Mouse (Mus musculus): ENCODE data around the gene Ghitm. TPM values are rescaled to one million over a fixed set of nuclear protein-coding genes. Genes with fewer than 3 reads are reported as not detected.
"Not testable (repeated sequence)": the region's sequence is repeated elsewhere in the genome, so short reads cannot be mapped to it uniquely, and the experiment has no call there.

Ghitm gene
- polyA plus RNA-seq, 1 experiment from 2014 or later: 196 TPM

DNA sequence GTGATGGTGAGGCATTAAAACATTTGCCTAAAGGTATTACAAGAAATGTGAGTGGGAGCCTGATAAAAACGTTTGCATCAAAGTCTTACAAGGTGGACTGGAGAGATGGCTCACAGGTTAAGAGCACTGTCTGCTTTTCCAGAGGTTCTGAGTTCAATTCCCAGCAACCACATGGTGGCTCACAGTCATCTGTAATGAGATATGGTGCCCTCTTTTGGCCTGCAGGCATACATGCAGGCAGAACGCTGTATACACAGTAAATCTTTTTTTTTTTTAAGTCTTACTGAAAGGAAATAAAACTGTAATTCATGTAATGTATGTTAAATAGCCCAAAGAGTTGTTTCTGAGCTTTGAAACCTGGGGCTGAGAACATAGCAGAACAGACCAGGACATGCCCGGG is 2.5 kb upstream of the Ghitm start:
- H3K9me3 ChIP-seq (ENCODE audit: control insufficient read depth, low read length); H3K4me3 ChIP-seq (ENCODE audit: low read depth, low read length); H3K36me3 ChIP-seq (ENCODE audit: control insufficient read depth, insufficient read depth, low read length); ATAC-seq (replicated peaks; ENCODE audit: low FRiP score); H3K4me2 ChIP-seq (ENCODE audit: low read depth, low read length, severe bottlenecking); H3K4me1 ChIP-seq (replicated peaks; ENCODE audit: control insufficient read depth, insufficient read depth, low read length); H3K27me3 ChIP-seq (ENCODE audit: control insufficient read depth, insufficient read depth, low read length); H3K27ac ChIP-seq (ENCODE audit: low read depth, low read length); DNase-seq (ENCODE audit: low spot score); H3K9ac ChIP-seq (ENCODE audit: low read length): not testable (repeated sequence)
- 86% methylated on average over 2 of the region's 3 CpGs for whole genome bisulfite sequencing

DNA sequence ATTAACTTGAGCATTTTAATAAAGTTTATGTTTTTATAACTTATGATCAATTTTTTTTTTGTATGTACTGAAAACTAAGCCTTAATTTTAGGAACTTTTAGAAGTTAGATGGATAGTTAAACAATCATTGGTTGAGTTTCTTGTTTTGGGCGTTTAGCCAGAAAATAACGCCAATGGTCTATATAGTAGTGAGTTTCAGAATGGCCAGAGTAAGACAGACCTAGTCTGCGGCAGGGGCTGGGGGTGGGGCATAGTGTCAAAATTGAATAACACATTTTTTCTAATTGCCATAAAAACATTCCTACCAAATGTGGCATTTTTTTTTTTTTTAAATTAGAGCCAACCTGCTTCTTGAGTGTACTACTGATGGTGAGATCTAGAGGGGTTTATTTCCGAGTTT is 1.0 kb upstream of the Ghitm start:
- Histone ChIP-seq H3K36me3 (ENCODE audit: control insufficient read depth, insufficient read depth, low read length) (no peaks in the 10 kb centered on the region; the same call in 1 of the 2 replicates), H3K4me2 (ENCODE audit: low read depth, low read length, severe bottlenecking) (no peak overlapping the region), H3K9ac (ENCODE audit: low read length) (no peak overlapping the region), H3K27me3 (ENCODE audit: control insufficient read depth, insufficient read depth, low read length) (no peaks in the 10 kb centered on the region), H3K9me3 (ENCODE audit: control insufficient read depth, low read length) (no peaks in the 10 kb centered on the region), H3K4me1 (replicated peaks; ENCODE audit: control insufficient read depth, insufficient read depth, low read length) (no peaks in the 10 kb centered on the region), H3K27ac (ENCODE audit: low read depth, low read length) (no peak overlapping the region), H3K4me3 (ENCODE audit: low read depth, low read length) (no peak overlapping the region)
- no peak for ATAC-seq (replicated peaks; ENCODE audit: low FRiP score)
- WGBS: 84% methylated on average over 4 of the region's 4 CpGs
- no peak for DNase-seq (ENCODE audit: low spot score)

DNA sequence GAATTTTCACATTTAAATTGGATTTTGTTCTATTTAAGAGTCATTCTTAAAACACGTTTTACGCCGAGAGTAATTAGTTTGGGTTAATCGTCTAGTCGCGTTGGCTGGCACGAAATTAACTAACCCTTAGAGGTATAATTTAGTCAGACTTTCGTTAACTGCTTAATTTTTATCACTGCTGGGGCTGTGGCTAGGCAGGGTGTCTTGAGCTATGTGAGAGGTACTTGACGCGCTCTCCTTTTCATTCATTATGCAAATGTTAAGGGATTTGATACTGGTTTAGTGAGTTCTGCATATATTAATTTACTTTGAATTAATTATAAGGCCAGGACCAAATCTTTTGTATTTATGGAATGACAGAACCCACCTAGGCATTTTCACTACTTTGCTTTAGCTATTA is 599 bp upstream of the Ghitm start:
- 3% methylated on average over 10 of the region's 10 CpGs for WGBS
- H3K27me3 ChIP-seq (ENCODE audit: control insufficient read depth, insufficient read depth, low read length): no peaks in the 10 kb centered on the region
- H3K27ac ChIP-seq (ENCODE audit: low read depth, low read length): no peak overlapping the region
- ATAC-seq (replicated peaks; ENCODE audit: low FRiP score) (peak; percentile 64), DNase-seq (ENCODE audit: low spot score) (no peak)
- no peaks in the 10 kb centered on the region; the same call in 1 of the 2 replicates for H3K36me3 ChIP-seq (ENCODE audit: control insufficient read depth, insufficient read depth, low read length)
- peak overlapping the region; percentile 47 for H3K9ac ChIP-seq (ENCODE audit: low read length)
- H3K4me3 ChIP-seq (ENCODE audit: low read depth, low read length): peak overlapping the region; percentile 83
- no peaks in the 10 kb centered on the region for H3K9me3 ChIP-seq (ENCODE audit: control insufficient read depth, low read length)
- peak overlapping the region; percentile 60 for H3K4me2 ChIP-seq (ENCODE audit: low read depth, low read length, severe bottlenecking)
- H3K4me1 ChIP-seq (replicated peaks; ENCODE audit: control insufficient read depth, insufficient read depth, low read length): no peaks in the 10 kb centered on the region

DNA sequence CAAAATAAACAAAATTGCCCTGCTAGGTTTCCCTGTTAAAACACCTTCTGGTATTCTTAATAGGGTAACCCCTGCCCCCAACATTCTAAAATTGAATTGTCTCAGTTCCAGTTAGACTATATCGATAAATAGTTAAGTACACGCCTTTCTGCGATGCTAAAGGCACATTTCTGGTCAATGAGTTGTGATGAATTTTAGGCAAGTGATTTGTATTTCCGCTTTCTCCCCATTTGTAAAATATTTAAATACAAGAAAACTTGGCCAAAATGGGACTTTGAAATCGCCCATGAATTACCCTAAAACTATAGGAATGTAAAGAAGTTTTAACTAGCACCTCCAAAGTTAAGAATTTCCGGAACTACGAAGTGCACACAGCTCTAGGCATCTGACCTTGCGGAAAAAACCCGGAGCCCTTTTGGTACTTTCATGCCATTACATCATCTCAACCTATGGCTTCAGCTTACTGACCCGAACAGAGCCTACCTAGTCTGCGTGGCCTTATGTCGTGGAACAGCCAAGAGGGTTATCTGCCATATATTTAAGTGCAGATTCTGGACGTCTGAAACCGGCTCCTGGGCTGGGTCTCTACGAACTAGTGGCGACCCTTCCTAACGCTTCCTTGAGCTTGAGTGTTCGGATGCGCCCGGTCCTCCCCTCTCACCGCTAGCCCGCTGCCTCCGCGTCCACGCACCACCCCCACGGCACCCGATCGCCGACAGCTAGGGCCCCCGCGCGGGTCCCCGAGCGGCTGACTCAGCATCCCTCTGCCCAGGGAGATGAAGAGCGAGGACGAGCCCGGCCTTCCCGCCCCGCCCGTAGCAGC is 557 bp downstream of the Ghitm start:
- Histone ChIP-seq H3K4me1 (replicated peaks; ENCODE audit: control insufficient read depth, insufficient read depth, low read length) (no peaks in the 10 kb centered on the region), H3K4me2 (ENCODE audit: low read depth, low read length, severe bottlenecking) (peak overlapping the region; percentile 68), H3K9me3 (ENCODE audit: control insufficient read depth, low read length) (no peaks in the 10 kb centered on the region), H3K4me3 (ENCODE audit: low read depth, low read length) (peak overlapping the region; percentile 83), H3K9ac (ENCODE audit: low read length) (peak overlapping the region; percentile 83), H3K27ac (ENCODE audit: low read depth, low read length) (peak overlapping the region; percentile 66; the same call in 1 of the 2 replicates), H3K27me3 (ENCODE audit: control insufficient read depth, insufficient read depth, low read length) (no peaks in the 10 kb centered on the region), H3K36me3 (ENCODE audit: control insufficient read depth, insufficient read depth, low read length) (no peaks in the 10 kb centered on the region; the same call in 1 of the 2 replicates)
- WGBS: 2% methylated on average over 40 of the region's 40 CpGs
- ATAC-seq (replicated peaks; ENCODE audit: low FRiP score) (no peak; the same call in 1 of the 2 replicates), DNase-seq (ENCODE audit: low spot score) (peak; percentile 51)

DNA sequence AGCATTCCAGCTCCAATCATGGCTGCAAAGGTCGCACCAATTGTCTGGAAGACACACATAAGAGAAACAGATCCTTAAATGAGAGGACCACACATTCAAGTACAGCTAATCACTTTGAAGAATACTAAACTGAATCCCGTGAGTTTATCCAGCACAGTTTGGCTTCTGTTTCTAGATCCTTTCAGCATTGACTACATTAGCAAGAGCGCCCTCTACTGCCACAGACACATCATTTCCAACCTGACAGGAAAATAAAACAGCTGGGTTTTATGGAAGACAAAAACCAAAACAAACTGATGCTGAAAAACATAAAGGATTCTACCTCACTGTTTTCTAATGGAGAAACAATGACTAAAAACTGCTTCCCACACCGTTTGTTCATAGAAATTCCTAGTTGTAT is 7.4 kb downstream of the Ghitm start:
- 51% methylated on average over 4 of the region's 4 CpGs for WGBS
- DNase-seq (ENCODE audit: low spot score): no peak
- H3K4me1 ChIP-seq (replicated peaks; ENCODE audit: control insufficient read depth, insufficient read depth, low read length): no peaks in the 10 kb centered on the region
- no peak overlapping the region for H3K4me2 ChIP-seq (ENCODE audit: low read depth, low read length, severe bottlenecking)
- H3K4me3 ChIP-seq (ENCODE audit: low read depth, low read length): no peak overlapping the region
- no peaks in the 10 kb centered on the region for H3K27me3 ChIP-seq (ENCODE audit: control insufficient read depth, insufficient read depth, low read length)
- no peak for ATAC-seq (replicated peaks; ENCODE audit: low FRiP score)
- H3K27ac ChIP-seq (ENCODE audit: low read depth, low read length): no peak overlapping the region
- no peak overlapping the region for H3K9ac ChIP-seq (ENCODE audit: low read length)
- no peaks in the 10 kb centered on the region for H3K9me3 ChIP-seq (ENCODE audit: control insufficient read depth, low read length)
- no peaks in the 10 kb centered on the region; the same call in 1 of the 2 replicates for H3K36me3 ChIP-seq (ENCODE audit: control insufficient read depth, insufficient read depth, low read length)

DNA sequence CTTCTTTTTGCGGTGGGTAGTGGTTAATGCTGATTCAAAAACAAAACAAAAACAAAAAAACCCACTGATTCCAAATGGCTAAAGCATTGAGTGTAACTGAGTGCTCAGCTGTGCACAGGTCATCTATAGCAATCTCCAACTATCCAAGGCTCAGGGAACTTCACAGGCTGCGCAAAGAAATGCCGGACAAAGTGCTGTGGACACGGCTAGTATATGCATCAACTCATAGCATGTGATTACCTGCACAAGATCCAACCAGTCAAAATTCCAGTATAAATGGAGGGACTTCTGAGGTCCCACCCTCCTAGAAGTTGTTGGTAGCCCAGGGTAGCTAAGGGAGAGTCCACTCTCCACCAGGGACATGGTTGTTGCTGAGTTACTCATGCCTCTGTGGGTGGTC is 15.8 kb downstream of the Ghitm start:
- Histone ChIP-seq H3K4me3 (ENCODE audit: low read depth, low read length) (no peak overlapping the region), H3K4me2 (ENCODE audit: low read depth, low read length, severe bottlenecking) (no peak overlapping the region), H3K27ac (ENCODE audit: low read depth, low read length) (no peak overlapping the region), H3K27me3 (ENCODE audit: control insufficient read depth, insufficient read depth, low read length) (no peaks in the 10 kb centered on the region), H3K9me3 (ENCODE audit: control insufficient read depth, low read length) (no peaks in the 10 kb centered on the region), H3K9ac (ENCODE audit: low read length) (no peak overlapping the region), H3K4me1 (replicated peaks; ENCODE audit: control insufficient read depth, insufficient read depth, low read length) (no peaks in the 10 kb centered on the region), H3K36me3 (ENCODE audit: control insufficient read depth, insufficient read depth, low read length) (peaks cover 2% of the 10 kb centered on the region; the same call in 1 of the 2 replicates)
- ATAC-seq (replicated peaks; ENCODE audit: low FRiP score) (no peak), DNase-seq (ENCODE audit: low spot score) (no peak)
- 96% methylated on average over 4 of the region's 4 CpGs for WGBS

DNA sequence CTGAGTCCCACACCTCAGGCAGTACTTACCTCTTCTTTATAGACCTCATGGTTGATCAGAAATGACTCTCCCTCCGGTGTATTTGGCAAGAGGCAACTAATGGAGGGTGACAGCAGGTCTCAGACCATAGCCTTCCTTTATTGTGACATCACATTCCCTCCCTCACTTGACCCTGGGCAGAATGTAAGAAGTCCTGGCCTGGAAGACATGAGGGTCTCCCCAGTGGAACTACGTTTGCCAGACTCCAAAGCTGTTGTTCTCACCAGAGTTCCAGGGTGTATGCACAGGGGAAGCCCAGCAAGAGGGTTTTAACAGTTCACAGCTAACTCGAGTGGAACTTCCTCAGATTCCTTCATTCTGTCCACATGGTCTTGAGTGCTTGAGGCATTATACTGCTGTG is 21.1 kb downstream of the Ghitm start, which contains the start of gene 2610528A11Rik:
Gene 2610528A11Rik, minus strand, starts transcription at position 101 of the 400 bp plus-strand sequence.
- WGBS: 68% methylated on average over 3 of the region's 3 CpGs
- no peak for ATAC-seq (replicated peaks; ENCODE audit: low FRiP score)
- no peaks in the 10 kb centered on the region for H3K9me3 ChIP-seq (ENCODE audit: control insufficient read depth, low read length)
- DNase-seq (ENCODE audit: low spot score): no peak
- no peaks in the 10 kb centered on the region for H3K27me3 ChIP-seq (ENCODE audit: control insufficient read depth, insufficient read depth, low read length)
- H3K27ac ChIP-seq (ENCODE audit: low read depth, low read length): no peak within 1 kb of the TSS
- no peaks in the 10 kb centered on the region for H3K36me3 ChIP-seq (ENCODE audit: control insufficient read depth, insufficient read depth, low read length)
- H3K9ac ChIP-seq (ENCODE audit: low read length): no peak within 1 kb of the TSS
- H3K4me2 ChIP-seq (ENCODE audit: low read depth, low read length, severe bottlenecking): no peak within 1 kb of the TSS
- H3K4me1 ChIP-seq (replicated peaks; ENCODE audit: control insufficient read depth, insufficient read depth, low read length): no peaks in the 10 kb centered on the region
- no peak within 1 kb of the TSS for H3K4me3 ChIP-seq (ENCODE audit: low read depth, low read length)

DNA sequence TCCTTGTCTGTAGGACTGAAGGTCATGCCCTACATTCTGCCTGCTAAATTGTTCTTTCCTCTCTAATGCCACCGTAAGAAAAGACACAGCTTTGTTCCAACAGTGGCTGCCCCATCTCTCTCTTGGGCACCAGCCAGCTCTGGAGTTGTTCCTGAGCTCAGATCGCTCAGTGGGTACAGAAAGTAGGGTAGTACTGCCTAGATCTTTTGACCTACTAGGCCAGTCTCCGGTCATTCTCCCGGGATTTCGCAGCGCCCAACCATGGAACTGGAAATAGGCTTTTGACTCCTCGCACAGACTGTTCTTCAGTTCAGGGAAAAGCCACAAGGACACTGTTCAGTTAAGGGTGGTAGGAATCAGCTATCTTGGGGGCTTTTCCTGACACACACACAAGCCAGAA is 22.1 kb downstream of the Ghitm start:
- H3K27me3 ChIP-seq (ENCODE audit: control insufficient read depth, insufficient read depth, low read length): no peaks in the 10 kb centered on the region
- no peaks in the 10 kb centered on the region for H3K36me3 ChIP-seq (ENCODE audit: control insufficient read depth, insufficient read depth, low read length)
- H3K4me1 ChIP-seq (replicated peaks; ENCODE audit: control insufficient read depth, insufficient read depth, low read length): no peaks in the 10 kb centered on the region
- no peak overlapping the region for H3K27ac ChIP-seq (ENCODE audit: low read depth, low read length)
- H3K9ac ChIP-seq (ENCODE audit: low read length): no peak overlapping the region
- ATAC-seq (replicated peaks; ENCODE audit: low FRiP score) (no peak), DNase-seq (ENCODE audit: low spot score) (no peak)
- no peak overlapping the region for H3K4me3 ChIP-seq (ENCODE audit: low read depth, low read length)
- no peak overlapping the region for H3K4me2 ChIP-seq (ENCODE audit: low read depth, low read length, severe bottlenecking)
- WGBS: 89% methylated on average over 7 of the region's 7 CpGs
- H3K9me3 ChIP-seq (ENCODE audit: control insufficient read depth, low read length): no peaks in the 10 kb centered on the region

DNA sequence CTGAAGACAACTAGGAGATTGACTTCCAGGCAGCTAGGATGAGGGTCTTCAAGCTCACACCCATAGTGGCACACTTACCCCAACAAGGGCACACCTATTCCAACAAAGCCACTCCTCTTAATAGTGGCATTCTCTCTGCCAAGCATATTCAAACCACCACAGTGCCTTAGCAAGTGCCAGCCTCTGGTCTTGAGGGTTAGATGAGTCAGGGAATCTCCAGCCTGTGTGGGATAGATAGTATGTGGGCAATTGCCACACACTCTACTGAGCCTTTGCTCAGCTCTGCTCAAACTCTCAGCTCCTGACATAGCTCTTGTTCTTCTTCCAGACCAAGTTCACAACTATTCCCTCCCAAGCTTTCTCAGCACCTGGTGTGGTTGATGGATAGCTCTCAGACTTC is 23.7 kb downstream of the Ghitm start:
- Histone ChIP-seq H3K9me3 (ENCODE audit: control insufficient read depth, low read length) (no peaks in the 10 kb centered on the region), H3K36me3 (ENCODE audit: control insufficient read depth, insufficient read depth, low read length) (no peaks in the 10 kb centered on the region), H3K4me1 (replicated peaks; ENCODE audit: control insufficient read depth, insufficient read depth, low read length) (no peaks in the 10 kb centered on the region), H3K9ac (ENCODE audit: low read length) (no peak overlapping the region), H3K4me2 (ENCODE audit: low read depth, low read length, severe bottlenecking) (no peak overlapping the region), H3K4me3 (ENCODE audit: low read depth, low read length) (no peak overlapping the region), H3K27me3 (ENCODE audit: control insufficient read depth, insufficient read depth, low read length) (no peaks in the 10 kb centered on the region), H3K27ac (ENCODE audit: low read depth, low read length) (no peak overlapping the region)
- no peak for ATAC-seq (replicated peaks; ENCODE audit: low FRiP score)
- no peak for DNase-seq (ENCODE audit: low spot score)
